Mouse (Mus musculus) adrenal gland, postnatal 36 days (tissue): ENCODE results near the gene Ssh1. TPM values are rescaled to one million over a fixed set of nuclear protein-coding genes. Genes with fewer than 3 reads are reported as not detected.

ENCODE experiments used
- DNase-seq, 2 experiments: peaks; one replicate each; pipeline ENCODE4 v3.0.0; 2021; ENCODE audit warnings: mixed read lengths in 1 of 2
- total RNA-seq, 2 experiments: library from RNA; stranded (reverse); gene quantifications; 2 replicates each; pipeline ENCODE4 v1.2.3; 2021

The Ssh1 gene
- total RNA-seq, 2 experiments from 2014 or later: 16.5 to 18.8 TPM

DNA sequence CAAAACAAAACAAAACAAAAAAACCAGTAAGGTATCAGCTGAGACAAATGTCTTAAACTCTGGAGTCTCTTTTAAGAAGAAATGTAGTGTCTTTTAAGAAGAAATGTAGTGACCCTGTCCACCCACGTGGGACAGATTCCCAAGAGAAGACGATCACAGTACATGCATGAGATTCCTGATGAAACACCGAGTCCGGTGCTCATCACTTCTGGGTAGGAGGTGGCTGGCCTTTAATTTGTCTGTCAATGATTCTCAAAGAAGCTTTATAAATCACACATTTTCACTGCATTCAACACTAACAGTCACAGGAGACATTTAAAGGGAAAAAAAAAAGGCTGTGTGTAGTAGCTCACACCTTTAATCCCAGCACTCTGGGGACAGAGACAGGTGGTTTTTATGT, 103.8 kb downstream of the Ssh1 start:
- DNase-seq: no peak

DNA sequence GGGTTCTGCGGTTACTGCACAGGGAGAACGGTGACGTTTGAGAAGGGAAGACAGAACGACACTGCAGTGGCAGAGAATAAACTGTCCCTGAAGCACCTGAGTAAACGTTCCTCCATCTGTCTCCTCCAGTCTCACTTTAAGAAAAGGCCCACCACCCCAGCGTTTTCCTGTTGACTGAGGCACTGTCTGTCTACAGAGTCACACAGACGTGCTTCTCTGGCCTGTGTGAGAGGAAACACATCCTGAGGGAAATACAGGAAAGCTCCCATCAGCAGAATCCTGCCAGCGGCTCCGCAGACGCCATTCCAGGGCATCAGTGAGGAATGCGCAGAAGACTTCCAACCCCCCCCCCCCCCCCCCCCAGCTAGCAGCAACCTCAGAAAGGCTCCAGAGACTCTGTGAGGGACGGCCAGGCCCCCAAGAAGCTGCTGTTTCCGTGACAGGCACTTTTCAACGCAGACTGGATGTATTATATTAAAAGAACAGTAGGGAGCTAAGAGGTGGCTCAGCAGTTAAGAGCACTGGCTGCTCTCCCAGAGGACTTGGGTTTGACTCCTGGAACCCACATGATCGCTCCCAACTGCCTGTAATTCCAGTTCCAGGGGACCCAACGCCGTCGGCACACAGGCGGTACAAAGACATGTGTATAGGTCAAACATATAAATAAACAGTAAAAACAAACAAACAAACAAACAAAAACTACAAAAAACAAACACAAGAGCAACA, 104.3 kb downstream of the Ssh1 start:
- no peak for DNase-seq

DNA sequence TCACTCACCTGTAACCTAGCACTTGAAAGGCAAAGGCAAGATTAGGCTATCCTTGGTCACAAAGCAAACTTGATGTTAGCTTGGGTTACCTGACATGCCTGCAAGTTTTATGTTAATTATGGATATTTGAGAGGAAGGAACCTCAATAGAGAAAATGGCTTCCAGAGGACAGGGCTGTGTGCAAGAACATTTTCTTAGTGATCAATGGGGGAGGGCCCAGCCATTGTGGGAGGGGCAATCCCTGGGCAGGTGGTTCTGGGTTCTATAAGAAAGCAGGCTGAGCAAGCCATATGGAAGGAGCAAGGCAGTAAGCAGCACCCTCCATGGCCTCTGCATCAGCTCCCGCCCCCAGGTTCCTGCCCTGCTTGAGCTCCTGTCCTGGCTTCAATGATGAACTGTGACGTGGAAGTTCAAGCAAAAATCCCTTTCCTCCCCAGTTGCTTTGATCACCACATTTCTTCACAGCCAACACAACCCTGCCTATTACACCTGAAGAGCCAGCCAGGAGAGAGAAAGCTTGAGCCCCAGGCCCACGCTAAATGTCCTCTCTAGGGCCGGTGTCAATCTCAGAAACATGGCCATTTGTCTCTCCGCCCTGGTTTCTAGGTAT, 105.4 kb downstream of the Ssh1 start:
- no peak for DNase-seq

DNA sequence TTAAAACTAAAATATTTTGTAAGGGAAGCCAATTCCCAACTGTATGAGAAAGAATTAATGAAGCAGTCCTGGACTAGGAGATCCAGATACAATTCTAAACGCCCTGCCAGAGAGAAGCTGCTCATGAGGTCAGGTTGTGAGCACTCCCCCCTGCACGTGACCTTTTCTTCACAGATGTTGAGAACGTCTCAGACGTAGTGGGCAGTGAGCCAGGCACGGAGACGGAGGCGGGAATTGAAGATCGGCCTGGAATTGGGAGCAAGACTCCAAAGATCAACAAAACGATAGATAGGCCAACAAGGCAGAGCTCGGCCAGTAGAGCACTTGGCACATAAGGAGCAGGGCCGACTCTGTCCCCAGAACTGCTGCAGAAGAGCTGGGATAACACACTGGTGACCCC, 106.6 kb downstream of the Ssh1 start:
- DNase-seq: peak; percentile 47 to 67

Other genes starting within 250 kb of the Ssh1 start
- gene Sart3, start 221.4 kb downstream of the Ssh1 start, total RNA-seq: 10 to 100 TPM; 30.0 to 33.3 TPM
- 100 to 1,000 TPM; 612 to 984 TPM for gene Iscu, start 221.1 kb downstream of the Ssh1 start, total RNA-seq
- gene Tmem119, start 193.4 kb downstream of the Ssh1 start, total RNA-seq: 10 to 100 TPM in 1 of 2 experiments, 1 to 10 TPM in 1; 9.3 to 14.1 TPM
- gene Selplg, start 161.2 kb downstream of the Ssh1 start, total RNA-seq: 1 to 10 TPM; 2.5 to 4.1 TPM
- 10 to 100 TPM; 47.9 to 60.1 TPM for gene Coro1c, start 85.1 kb downstream of the Ssh1 start, total RNA-seq
- gene Dao, start 9.8 kb upstream of the Ssh1 start, total RNA-seq: not detected
- gene Usp30, start 71.6 kb upstream of the Ssh1 start, total RNA-seq: 10 to 100 TPM; 30.9 to 34.9 TPM
- gene Svop, start 97.7 kb upstream of the Ssh1 start, total RNA-seq: 1 to 10 TPM; 2.2 to 2.6 TPM
- 1 to 10 TPM; 7.0 to 7.6 TPM for gene Alkbh2, start 134.3 kb upstream of the Ssh1 start, total RNA-seq
- 1 to 10 TPM; 4.0 to 5.5 TPM for gene Ung, start 136.5 kb upstream of the Ssh1 start, total RNA-seq
- 100 to 1,000 TPM; 128 to 139 TPM for gene Acacb, start 152.6 kb upstream of the Ssh1 start, total RNA-seq